Mouse (Mus musculus): Measurements from ENCODE around the gene Tacc2. TPM values are rescaled to one million over a fixed set of nuclear protein-coding genes. Genes with fewer than 3 reads are reported as not detected.
"Not testable (repeated sequence)": the region's sequence is repeated elsewhere in the genome, so short reads cannot be mapped to it uniquely, and the experiment has no call there.

Tacc2 gene
- polyA plus RNA-seq (2015; fragmentation: Nextera tagmentation; extraction: Ambion mirVana), result 68.7 TPM in 2 replicates

GRCm38 (mm10) chr7:130577388-130578003, at the start of gene Tacc2:
TSS of gene Tacc2 (plus strand) at chr7:130577438.
- no peaks in the 10 kb centered on the region for H3K36me3 ChIP-seq (replicated peaks)
- WGBS, result 63% methylated on average over 15 of the region's 15 CpGs

GRCm38 (mm10) chr7:130531138-130531537, 46.1 kb upstream of the Tacc2 start:
- not testable (repeated sequence) for H3K36me3 ChIP-seq (replicated peaks); ATAC-seq (replicated peaks); H3K27ac ChIP-seq; H3K4me3 ChIP-seq; H3K27me3 ChIP-seq (replicated peaks); H3K9me3 ChIP-seq; H3K4me1 ChIP-seq; H3K9ac ChIP-seq; H3K4me2 ChIP-seq
- WGBS, result 98% methylated on average over 15 of the region's 15 CpGs

More at GRCm38 (mm10) chr7:130577388-130578003, at the start of gene Tacc2:
- Histone ChIP-seq H3K4me3 (no peak within 1 kb of the TSS), H3K9me3 (no peaks in the 10 kb centered on the region), H3K27me3 (replicated peaks) (no peaks in the 10 kb centered on the region), H3K27ac (no peak within 1 kb of the TSS), H3K9ac (no peak within 1 kb of the TSS), H3K4me1 (no peaks in the 10 kb centered on the region), H3K4me2 (no peak within 1 kb of the TSS)
- no peak for ATAC-seq (replicated peaks)

- H3K27me3 ChIP-seq (replicated peaks), result no peaks in the 10 kb centered on the region
- H3K9me3 ChIP-seq, result no peaks in the 10 kb centered on the region
- no peak overlapping the region for H3K4me3 ChIP-seq
- H3K4me1 ChIP-seq, result no peaks in the 10 kb centered on the region
- peak; percentile 63 for ATAC-seq (replicated peaks)
- H3K36me3 ChIP-seq (replicated peaks), result peaks cover 17% of the 10 kb centered on the region
- H3K9ac ChIP-seq, result no peak overlapping the region
- no peak overlapping the region for H3K27ac ChIP-seq
- no peak overlapping the region for H3K4me2 ChIP-seq
- WGBS, result 41% methylated on average over 24 of the region's 25 CpGs
Observed at GRCm38 (mm10) chr7:130533316-130534260, 43.6 kb upstream of the Tacc2 start.

- H3K9me3 ChIP-seq, result no peaks in the 10 kb centered on the region
- no peaks in the 10 kb centered on the region for H3K27me3 ChIP-seq (replicated peaks)
- ATAC-seq (replicated peaks), result no peak
- no peak overlapping the region for H3K9ac ChIP-seq
- no peaks in the 10 kb centered on the region for H3K4me1 ChIP-seq
- H3K4me2 ChIP-seq, result no peak overlapping the region
- H3K27ac ChIP-seq, result no peak overlapping the region
- H3K4me3 ChIP-seq, result no peak overlapping the region
- 88% methylated on average over 4 of the region's 4 CpGs for WGBS
- H3K36me3 ChIP-seq (replicated peaks), result peaks cover 21% of the 10 kb centered on the region
Observed at GRCm38 (mm10) chr7:130535174-130535573, 42.1 kb upstream of the Tacc2 start.

GRCm38 (mm10) chr7:130537068-130537467, 40.2 kb upstream of the Tacc2 start:
- no peaks in the 10 kb centered on the region for H3K27me3 ChIP-seq (replicated peaks)
- no peaks in the 10 kb centered on the region for H3K4me1 ChIP-seq
- no peak overlapping the region for H3K4me3 ChIP-seq
- H3K9ac ChIP-seq, result no peak overlapping the region
- ATAC-seq (replicated peaks), result no peak
- WGBS, result 81% methylated on average over 4 of the region's 4 CpGs
- H3K36me3 ChIP-seq (replicated peaks), result peaks cover 23% of the 10 kb centered on the region
- H3K9me3 ChIP-seq, result no peaks in the 10 kb centered on the region
- no peak overlapping the region for H3K27ac ChIP-seq
- H3K4me2 ChIP-seq, result no peak overlapping the region

GRCm38 (mm10) chr7:130540176-130540575, 37.1 kb upstream of the Tacc2 start:
- Histone ChIP-seq H3K9ac (no peak overlapping the region), H3K27ac (no peak overlapping the region), H3K4me2 (no peak overlapping the region), H3K27me3 (replicated peaks) (no peaks in the 10 kb centered on the region), H3K36me3 (replicated peaks) (peaks cover 24% of the 10 kb centered on the region), H3K9me3 (no peaks in the 10 kb centered on the region), H3K4me3 (no peak overlapping the region), H3K4me1 (peaks cover 5% of the 10 kb centered on the region)
- WGBS, result 88% methylated on average over 7 of the region's 7 CpGs
- ATAC-seq (replicated peaks), result no peak

- WGBS, result 97% methylated on average over 4 of the region's 4 CpGs
- no peaks in the 10 kb centered on the region for H3K9me3 ChIP-seq
- no peak overlapping the region for H3K4me2 ChIP-seq
- H3K36me3 ChIP-seq (replicated peaks), result peaks cover 17% of the 10 kb centered on the region
- H3K27ac ChIP-seq, result no peak overlapping the region
- no peak for ATAC-seq (replicated peaks)
- no peak overlapping the region for H3K9ac ChIP-seq
- no peak overlapping the region for H3K4me3 ChIP-seq
- H3K4me1 ChIP-seq, result peaks cover 22% of the 10 kb centered on the region
- no peaks in the 10 kb centered on the region for H3K27me3 ChIP-seq (replicated peaks)
Observed at GRCm38 (mm10) chr7:130543181-130543580, 34.1 kb upstream of the Tacc2 start.

GRCm38 (mm10) chr7:130545401-130545800, 31.8 kb upstream of the Tacc2 start:
- 93% methylated on average over 5 of the region's 5 CpGs for WGBS
- no peaks in the 10 kb centered on the region for H3K9me3 ChIP-seq
- no peaks in the 10 kb centered on the region for H3K27me3 ChIP-seq (replicated peaks)
- no peak overlapping the region for H3K4me3 ChIP-seq
- no peak overlapping the region for H3K27ac ChIP-seq
- no peak overlapping the region for H3K9ac ChIP-seq
- no peak for ATAC-seq (replicated peaks)
- H3K4me2 ChIP-seq, result peak overlapping the region; percentile 82
- peaks cover 22% of the 10 kb centered on the region for H3K4me1 ChIP-seq
- peaks cover 7% of the 10 kb centered on the region; the same call in 1 of the 2 replicates for H3K36me3 ChIP-seq (replicated peaks)

- Histone ChIP-seq H3K4me2 (peak overlapping the region; percentile 82), H3K36me3 (replicated peaks) (0 out of 2 replicates have a peak, but pooled peaks cover 6% of the 10 kb centered on the region), H3K9me3 (no peaks in the 10 kb centered on the region), H3K27me3 (replicated peaks) (no peaks in the 10 kb centered on the region), H3K27ac (peak overlapping the region; percentile 95; the same call in 1 of the 2 replicates), H3K9ac (peak overlapping the region; percentile 85; the same call in 1 of the 2 replicates), H3K4me1 (peaks cover 22% of the 10 kb centered on the region), H3K4me3 (peak overlapping the region; percentile 79)
- 54% methylated on average over 3 of the region's 3 CpGs for WGBS
- ATAC-seq (replicated peaks), result no peak
Observed at GRCm38 (mm10) chr7:130545893-130546292, 31.3 kb upstream of the Tacc2 start.

GRCm38 (mm10) chr7:130546421-130546790, 30.8 kb upstream of the Tacc2 start:
- 7% methylated on average over 7 of the region's 7 CpGs for WGBS

GRCm38 (mm10) chr7:130546791-130547484, 30.3 kb upstream of the Tacc2 start:
- Histone ChIP-seq H3K4me1 (peaks cover 22% of the 10 kb centered on the region), H3K4me3 (peak overlapping the region; percentile 79), H3K9ac (peak overlapping the region; percentile 85), H3K36me3 (replicated peaks) (0 out of 2 replicates have a peak, but pooled peaks cover 3% of the 10 kb centered on the region), H3K4me2 (peak overlapping the region; percentile 82), H3K9me3 (no peaks in the 10 kb centered on the region), H3K27me3 (replicated peaks) (no peaks in the 10 kb centered on the region), H3K27ac (peak overlapping the region; percentile 95)
- peak; percentile 95 for ATAC-seq (replicated peaks)
- under 1% methylated on average over 84 of the region's 84 CpGs for WGBS

More at GRCm38 (mm10) chr7:130546421-130546790, 30.8 kb upstream of the Tacc2 start:
- no peak for ATAC-seq (replicated peaks)
- peaks cover 22% of the 10 kb centered on the region for H3K4me1 ChIP-seq
- H3K4me2 ChIP-seq, result peak overlapping the region; percentile 82
- no peaks in the 10 kb centered on the region for H3K27me3 ChIP-seq (replicated peaks)
- peak overlapping the region; percentile 85 for H3K9ac ChIP-seq
- 0 out of 2 replicates have a peak, but pooled peaks cover 5% of the 10 kb centered on the region for H3K36me3 ChIP-seq (replicated peaks)
- no peaks in the 10 kb centered on the region for H3K9me3 ChIP-seq
- peak overlapping the region; percentile 79 for H3K4me3 ChIP-seq
- H3K27ac ChIP-seq, result peak overlapping the region; percentile 95

All from midbrain, embryonic 15.5 days (tissue).